Mouse (Mus musculus) myocyte (in vitro differentiated cells): ENCODE results near the gene Rragd. TPM values are rescaled to one million over a fixed set of nuclear protein-coding genes. Genes with fewer than 3 reads are reported as not detected.
"Not testable (repeated sequence)": the region's sequence is repeated elsewhere in the genome, so short reads cannot be mapped to it uniquely, and the experiment has no call there.

Experiments used
- H3K27me3 ChIP-seq: one replicate; pipeline ENCODE4 v1.6.1; 2011; ENCODE audit not compliant: control insufficient read depth, insufficient read depth, insufficient read length
- H3K36me3 ChIP-seq: one replicate; pipeline ENCODE4 v1.6.1; 2011; ENCODE audit not compliant: control insufficient read depth, insufficient read depth
- H3K4me2 ChIP-seq: one replicate; pipeline ENCODE4 v1.6.1; 2011; ENCODE audit warnings: low read depth, control low read depth
- H3K4me3 ChIP-seq: one replicate; pipeline ENCODE4 v1.5.1; 2011; ENCODE audit warnings: mild to moderate bottlenecking, control low read depth, moderate library complexity
- H3K79me2 ChIP-seq: one replicate; pipeline ENCODE4 v1.6.1; 2011; ENCODE audit not compliant: control insufficient read depth, insufficient read depth
- H3ac ChIP-seq: one replicate; pipeline ENCODE4 v1.6.1; 2011; ENCODE audit not compliant: control insufficient read depth, insufficient read length
- CEBPB ChIP-seq: IDR thresholded peaks from 2 replicates; pipeline ENCODE4 v1.6.1; 2011; ENCODE audit warnings: mild to moderate bottlenecking, moderate library complexity; ENCODE audit not compliant: poor library complexity, insufficient read depth, severe bottlenecking
- MAX ChIP-seq: IDR thresholded peaks from one replicate; pipeline ENCODE4 v1.6.1; 2011; ENCODE audit warnings: low read depth, mild to moderate bottlenecking, control low read depth
- MYOD1 ChIP-seq, 3 experiments: IDR thresholded peaks; one replicate each; pipeline ENCODE4 v1.6.1; 2011; ENCODE audit warnings: control low read depth in 2 of 3, low read depth in 2 of 3, mild to moderate bottlenecking in 2 of 3, moderate library complexity in 1 of 3; ENCODE audit not compliant: insufficient read length in 2 of 3, control insufficient read depth in 1 of 3
- MYOG ChIP-seq, 3 experiments: IDR thresholded peaks; one replicate each; pipeline ENCODE4 v1.6.1; 2011; ENCODE audit warnings: control low read depth in 2 of 3, low read depth in 2 of 3, mild to moderate bottlenecking in 2 of 3; ENCODE audit not compliant: insufficient read length in 2 of 3, control insufficient read depth in 1 of 3, insufficient read depth in 1 of 3
- POLR2A ChIP-seq: IDR thresholded peaks from one replicate; pipeline ENCODE4 v1.6.1; 2011; ENCODE audit warnings: low read depth, mild to moderate bottlenecking, control low read depth, moderate library complexity; ENCODE audit not compliant: insufficient read length
- POLR2AphosphoS2 ChIP-seq: IDR thresholded peaks from one replicate; pipeline ENCODE4 v1.6.1; 2011; ENCODE audit warnings: low read depth, control low read depth; ENCODE audit not compliant: insufficient read length
- REST ChIP-seq: IDR thresholded peaks from one replicate; pipeline ENCODE4 v1.6.1; 2011; ENCODE audit warnings: mild to moderate bottlenecking, control low read depth, moderate library complexity; ENCODE audit not compliant: insufficient read depth, insufficient read length
- SRF ChIP-seq: IDR thresholded peaks from one replicate; pipeline ENCODE4 v1.6.1; 2011; ENCODE audit warnings: low read depth; ENCODE audit not compliant: control insufficient read depth, insufficient read length
- TCF12 ChIP-seq: IDR thresholded peaks from one replicate; pipeline ENCODE4 v1.6.1; 2011; ENCODE audit warnings: mild to moderate bottlenecking, control low read depth; ENCODE audit not compliant: poor library complexity, insufficient read depth, severe bottlenecking
- TCF3 ChIP-seq: IDR thresholded peaks from one replicate; pipeline ENCODE4 v1.6.1; 2011; ENCODE audit warnings: low read depth, control low read depth; ENCODE audit not compliant: insufficient read length
- polyA plus RNA-seq: library from polyadenylated mRNA; unstranded; fragments of >200 nt; fragmentation: generic; extraction: Trizol; gene quantifications from one replicate; pipeline ENCODE4 v1.2.1, GENCODE M21; 2012; ENCODE audit warnings: missing spikeins

The Rragd gene
- polyA plus RNA-seq, 1 experiment, result 7.9 TPM

DNA sequence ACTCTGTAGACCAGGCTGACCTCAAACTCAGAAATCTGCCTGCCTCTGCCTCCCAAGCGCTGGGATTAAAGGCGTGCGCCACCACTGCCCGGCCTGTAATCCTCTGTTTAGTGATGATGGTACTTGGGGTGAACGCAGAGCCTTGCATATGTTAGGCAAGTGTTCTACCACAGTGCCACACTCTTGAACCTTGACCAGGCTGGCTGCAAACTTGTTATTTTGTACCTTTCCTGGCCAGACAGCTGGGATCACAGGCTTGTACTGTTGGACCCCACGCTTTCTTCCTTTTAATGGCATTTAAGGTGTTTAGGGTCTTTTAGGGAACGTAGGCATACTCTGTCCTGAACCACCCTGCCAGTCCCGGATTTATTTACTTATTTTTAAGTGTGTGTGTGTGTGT is 16.2 kb downstream of the Rragd start:
- no peak for TF ChIP-seq SRF
- no peak for TF ChIP-seq MAX
- TF ChIP-seq MYOG (IDR thresholded peaks at IDR 0.05; ENCODE audit: control insufficient read depth in 1 of 3, insufficient read depth in 1 of 3, insufficient read length in 2 of 3, low read depth in 2 of 3), result no peak
- TF ChIP-seq TCF12, result no peak
- TF ChIP-seq MYOD1 (IDR thresholded peaks at IDR 0.05; ENCODE audit: control insufficient read depth in 1 of 3, insufficient read length in 2 of 3, low read depth in 2 of 3), result no peak
- Histone ChIP-seq H3K4me3 (no peak overlapping the region), H3K36me3 (no peaks in the 10 kb centered on the region), H3K4me2 (no peak overlapping the region), H3K27me3 (no peaks in the 10 kb centered on the region), H3ac (no peak overlapping the region), H3K79me2 (no peaks in the 10 kb centered on the region)

GRCm38 (mm10) chr4:33002081-33002480 is 19.2 kb downstream of the Rragd start:
- TF ChIP-seq POLR2AphosphoS2 (no peak), MYOG (IDR thresholded peaks at IDR 0.05; ENCODE audit: control insufficient read depth in 1 of 3, insufficient read depth in 1 of 3, insufficient read length in 2 of 3, low read depth in 2 of 3) (no peak), POLR2A (no peak), MAX (no peak), CEBPB (no peak), MYOD1 (IDR thresholded peaks at IDR 0.05; ENCODE audit: control insufficient read depth in 1 of 3, insufficient read length in 2 of 3, low read depth in 2 of 3) (no peak), TCF3 (no peak), TCF12 (no peak)
- H3K4me2 ChIP-seq, result no peak overlapping the region
- H3K27me3 ChIP-seq, result no peaks in the 10 kb centered on the region
- no peak overlapping the region for H3K4me3 ChIP-seq
- no peaks in the 10 kb centered on the region for H3K36me3 ChIP-seq
- H3K79me2 ChIP-seq, result no peaks in the 10 kb centered on the region
- no peak overlapping the region for H3ac ChIP-seq

GRCm38 (mm10) chr4:33005595-33006470 is 23.0 kb downstream of the Rragd start:
- not testable (repeated sequence) for H3ac ChIP-seq, H3K27me3 ChIP-seq, H3K79me2 ChIP-seq, H3K4me2 ChIP-seq, H3K36me3 ChIP-seq, H3K4me3 ChIP-seq

- no peaks in the 10 kb centered on the region for H3K27me3 ChIP-seq
- H3ac ChIP-seq, result no peak overlapping the region
- TF ChIP-seq MAX (no peak), REST (no peak), TCF12 (no peak), CEBPB (no peak)
- H3K79me2 ChIP-seq, result no peaks in the 10 kb centered on the region
- no peaks in the 10 kb centered on the region for H3K36me3 ChIP-seq
- no peak overlapping the region for H3K4me3 ChIP-seq
- H3K4me2 ChIP-seq, result no peak overlapping the region
These were observed 24.0 kb downstream of the Rragd start for GRCm38 (mm10) chr4:33006844-33007243.

- Histone ChIP-seq H3K4me3 (no peak overlapping the region), H3K79me2 (no peaks in the 10 kb centered on the region), H3K36me3 (no peaks in the 10 kb centered on the region), H3K4me2 (no peak overlapping the region), H3ac (no peak overlapping the region), H3K27me3 (no peaks in the 10 kb centered on the region)
- TF ChIP-seq MYOG (IDR thresholded peaks at IDR 0.05; ENCODE audit: control insufficient read depth in 1 of 3, insufficient read depth in 1 of 3, insufficient read length in 2 of 3, low read depth in 2 of 3) (no peak), TCF12 (no peak), SRF (no peak), CEBPB (no peak), POLR2AphosphoS2 (no peak), POLR2A (no peak)
These were observed 24.8 kb downstream of the Rragd start for GRCm38 (mm10) chr4:33007443-33008217.
